Mouse (Mus musculus) naive thymus-derived CD4-positive, alpha-beta T cell, adult 2 months (primary cell): ENCODE measurements at regions not wholly inside any gene's neighbourhood (a gene's known extent, or its start where the extent isn't known, plus 50 kb on each side); places are given as distances from the start of the nearest gene placed in this dataset.
A peak's percentile ranks its signal among the peaks of the same experiment; 100 is the strongest.
"Not testable (repeated sequence)": the region's sequence is repeated elsewhere in the genome, so short reads cannot be mapped to it uniquely, and the experiment has no call there.

Experiments
- DNase-seq: peaks from one replicate; pipeline ENCODE4 v3.0.0-alpha.2; 2011; ENCODE audit warnings: low read depth

DNA sequence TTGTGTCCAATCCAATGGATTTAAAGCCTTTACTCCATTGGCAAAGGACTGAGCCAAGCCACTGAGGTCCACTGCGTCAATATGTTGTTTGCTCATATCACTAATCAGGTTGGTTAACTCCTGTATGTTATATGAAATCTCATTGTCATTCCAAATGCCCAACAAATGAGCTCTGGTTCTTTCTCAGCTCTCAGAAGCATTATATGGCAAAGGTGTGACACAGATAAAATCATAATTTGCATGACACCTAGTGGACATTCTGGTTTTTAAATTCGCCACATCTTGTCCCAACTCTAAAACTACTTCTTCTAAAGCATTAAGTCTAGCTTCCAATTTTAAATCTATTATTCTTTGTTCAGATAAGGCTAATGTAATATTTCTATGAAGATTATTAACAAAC is 1035.1 kb upstream of the Sel1l start:
- peak; percentile 27 for DNase-seq

DNA sequence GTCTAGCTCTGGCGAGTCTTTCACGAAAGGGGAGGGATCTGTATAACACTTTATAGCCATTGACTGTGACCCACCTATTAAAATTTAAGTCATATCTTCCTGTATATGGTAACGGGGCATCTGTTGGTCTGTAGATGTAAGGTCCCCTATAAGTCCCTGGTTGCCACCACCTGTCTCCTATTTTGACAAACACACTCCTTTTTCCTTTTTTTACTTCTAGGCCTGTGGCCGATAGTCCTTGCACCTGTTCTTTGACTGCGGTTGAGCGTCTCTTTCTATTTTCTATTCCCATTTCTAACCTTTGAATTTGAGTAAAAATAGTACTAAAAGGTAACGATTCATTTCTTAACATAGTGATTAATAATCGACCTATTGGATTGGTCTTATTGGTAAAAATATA is 1034.1 kb upstream of the Sel1l start:
- not testable (repeated sequence) for DNase-seq

- DNase-seq: not testable (repeated sequence)
These were observed 1033.6 kb upstream of the Sel1l start for GRCm38 (mm10) chr12:92882540-92882939.

- peak; percentile 20 for DNase-seq
These were observed 1024.6 kb upstream of the Sel1l start for GRCm38 (mm10) chr12:92873602-92874001.

GRCm38 (mm10) chr12:92869336-92869735 is 1020.4 kb upstream of the Sel1l start:
- no peak for DNase-seq

- peak; percentile 57 for DNase-seq
These were observed 974.3 kb upstream of the Sel1l start for GRCm38 (mm10) chr12:92823090-92823786.

DNA sequence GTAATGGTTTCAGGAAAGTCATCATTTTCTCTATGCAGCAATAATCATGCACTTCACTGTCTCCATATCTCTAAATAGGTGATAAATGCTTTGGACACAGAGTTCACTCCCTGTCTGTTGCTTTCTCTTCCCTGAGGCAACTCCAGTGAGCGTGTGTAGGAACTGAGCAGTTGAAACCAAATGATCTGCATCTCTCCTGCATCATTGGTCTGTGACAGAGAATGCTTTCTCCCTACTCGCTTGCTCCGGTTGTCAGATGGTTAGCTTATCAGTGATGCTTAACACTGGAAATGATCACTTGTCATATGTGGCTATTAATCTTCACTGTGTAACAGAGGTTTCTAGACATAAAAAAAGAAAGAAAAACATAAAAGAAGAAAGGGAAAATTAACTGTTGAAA is 969.7 kb upstream of the Sel1l start:
- no peak for DNase-seq

- no peak for DNase-seq
These were observed 952.2 kb upstream of the Sel1l start for GRCm38 (mm10) chr12:92801121-92801520.

GRCm38 (mm10) chr12:92783362-92783761 is 934.4 kb upstream of the Sel1l start:
- no peak for DNase-seq

DNA sequence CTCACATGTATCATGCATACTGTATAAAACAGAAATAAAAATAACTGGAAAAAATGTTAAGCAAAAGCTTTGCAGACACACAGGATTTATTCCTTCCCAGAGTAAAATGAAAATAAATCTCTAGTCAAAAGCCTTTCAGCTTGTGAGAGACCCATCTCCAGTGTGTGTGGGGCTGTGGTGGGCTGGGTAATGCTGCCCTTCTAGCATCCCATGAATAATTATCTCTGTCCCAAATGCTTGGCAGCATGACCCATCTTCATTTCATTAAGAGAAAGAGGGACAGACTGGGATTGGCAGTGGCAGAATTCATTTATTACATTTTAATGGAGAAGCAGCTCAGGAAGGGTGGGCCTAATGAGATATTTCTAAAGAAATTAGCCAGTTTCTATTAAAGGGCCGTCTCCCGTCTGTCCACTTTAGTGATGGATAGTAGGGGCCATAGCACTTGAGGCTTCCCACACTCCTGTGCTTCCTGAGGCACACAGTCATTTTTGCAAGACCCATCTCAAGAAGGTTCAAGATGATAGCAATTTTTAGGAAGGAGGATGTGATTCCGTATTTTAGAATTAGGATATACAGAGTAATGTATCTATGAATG is 930.8 kb upstream of the Sel1l start:
- DNase-seq: no peak

- peak; percentile 45 for DNase-seq
These were observed 926.7 kb upstream of the Sel1l start for GRCm38 (mm10) chr12:92775668-92776067.

GRCm38 (mm10) chr12:92748576-92748975 is 899.6 kb upstream of the Sel1l start:
- DNase-seq: no peak

DNA sequence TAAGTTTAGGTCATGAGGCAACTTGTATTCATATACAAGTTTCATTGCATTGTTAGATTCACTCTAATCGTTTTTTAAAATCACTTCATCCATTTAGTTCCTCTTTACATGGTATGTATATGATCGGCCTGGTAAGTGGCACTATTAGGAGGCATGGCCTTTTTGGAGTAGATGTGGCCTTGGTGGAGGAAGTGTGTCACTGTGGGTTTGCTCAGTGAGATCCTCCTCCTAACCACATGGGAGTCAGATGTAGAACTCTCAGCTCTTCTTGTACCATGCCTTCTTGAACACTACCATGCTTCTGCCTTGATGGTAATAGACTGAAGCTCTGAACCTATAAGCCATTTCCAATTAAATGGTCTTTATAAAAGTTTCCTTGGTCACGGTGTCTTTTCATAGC is 891.9 kb upstream of the Sel1l start:
- DNase-seq: no peak

DNA sequence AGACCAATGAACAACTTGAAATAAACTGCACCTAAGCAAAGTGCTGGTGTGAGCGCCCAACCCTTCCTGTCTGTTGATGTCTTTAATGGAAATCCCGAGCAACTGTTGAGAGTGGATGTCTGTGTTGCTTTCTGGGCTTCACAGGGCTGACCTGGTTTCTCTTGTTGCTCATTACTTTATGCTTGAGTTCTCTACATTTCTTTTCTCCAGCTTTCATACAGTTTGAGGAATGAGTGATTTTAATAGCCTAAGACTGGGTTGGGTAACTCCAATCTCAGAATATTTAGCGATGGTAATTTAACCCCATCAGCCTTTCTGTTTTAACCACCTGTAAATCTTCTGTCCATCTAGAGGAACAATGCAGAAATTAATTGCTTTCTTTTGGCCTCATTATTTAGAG is 890.2 kb upstream of the Sel1l start:
- no peak for DNase-seq

DNA sequence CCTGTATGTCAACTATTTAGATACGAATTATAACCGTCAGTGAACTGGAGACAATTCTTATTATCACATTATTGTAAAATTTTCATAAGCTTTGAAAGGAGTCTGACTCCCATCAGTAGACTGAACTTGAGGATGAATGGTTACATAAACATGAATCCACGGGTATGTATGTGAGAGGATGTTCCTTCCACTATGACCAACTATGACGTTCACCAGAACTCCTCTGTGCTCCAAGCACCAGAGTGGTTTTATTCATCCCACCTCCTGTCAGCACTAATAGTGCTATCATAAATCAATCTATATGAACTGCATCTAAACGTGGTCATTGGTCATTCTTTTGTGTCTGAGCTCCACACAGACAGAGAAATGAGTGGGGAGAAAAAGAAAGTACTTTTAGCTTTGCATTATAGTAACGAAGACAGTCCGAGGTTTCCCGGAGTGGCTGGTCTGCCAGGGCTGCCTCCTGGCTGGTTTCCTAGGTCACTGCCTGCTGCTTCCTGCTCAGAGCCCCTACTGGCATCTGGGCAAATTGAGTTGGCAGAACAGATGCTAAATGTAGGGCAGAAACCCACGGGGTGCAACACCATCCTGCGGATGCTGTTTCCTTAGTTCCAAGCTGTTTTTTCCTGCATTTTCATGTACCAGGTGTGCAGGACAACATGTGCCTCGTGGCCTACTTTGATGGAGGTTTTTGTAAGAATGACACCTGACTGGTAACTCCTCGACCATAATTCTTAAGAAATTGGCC is 888.8 kb upstream of the Sel1l start:
- DNase-seq: no peak

GRCm38 (mm10) chr12:92723022-92723421 is 874.1 kb upstream of the Sel1l start:
- no peak for DNase-seq

DNA sequence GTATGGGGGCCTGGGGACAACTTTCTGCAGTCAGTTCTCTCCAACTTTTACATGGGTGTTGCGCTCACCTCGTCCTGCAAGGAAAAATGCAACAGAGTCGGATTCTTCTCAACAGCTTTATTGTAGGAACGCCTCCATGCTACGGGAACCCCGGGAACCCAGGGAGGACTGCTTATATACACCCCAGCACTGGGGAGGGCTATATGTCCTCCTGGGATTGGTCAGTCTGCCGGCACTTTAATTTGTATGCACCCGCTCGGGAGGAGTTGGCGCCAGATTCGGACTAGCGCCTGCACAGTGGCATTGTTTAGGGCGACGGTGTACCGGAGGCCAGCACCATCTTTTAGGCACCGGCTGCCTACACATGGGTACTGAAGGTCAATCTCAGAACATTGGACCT is 864.5 kb upstream of the Sel1l start:
- DNase-seq: no peak

- DNase-seq: no peak
These were observed 859.5 kb upstream of the Sel1l start for GRCm38 (mm10) chr12:92708466-92708865.

- no peak for DNase-seq
These were observed 854.8 kb upstream of the Sel1l start for GRCm38 (mm10) chr12:92703731-92704130.

DNA sequence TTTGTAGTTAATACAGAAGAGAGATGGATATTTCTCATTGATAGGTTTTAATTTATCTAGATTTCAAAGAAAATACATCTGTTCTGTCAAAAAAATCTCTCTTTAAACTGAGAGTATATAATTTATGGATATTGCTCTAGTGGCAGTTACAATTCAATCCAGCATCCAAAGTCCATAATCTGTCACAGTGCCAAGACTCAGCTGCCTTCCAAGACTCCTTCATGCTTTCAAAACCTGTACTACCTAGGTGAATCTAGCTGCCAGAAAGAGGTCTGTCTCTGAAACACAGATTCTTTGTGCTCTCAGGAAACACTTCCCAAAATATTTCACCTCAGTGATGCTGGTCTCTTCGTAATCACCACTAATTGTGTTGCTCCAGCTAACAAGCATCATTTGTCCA is 844.0 kb upstream of the Sel1l start:
- DNase-seq: no peak

DNA sequence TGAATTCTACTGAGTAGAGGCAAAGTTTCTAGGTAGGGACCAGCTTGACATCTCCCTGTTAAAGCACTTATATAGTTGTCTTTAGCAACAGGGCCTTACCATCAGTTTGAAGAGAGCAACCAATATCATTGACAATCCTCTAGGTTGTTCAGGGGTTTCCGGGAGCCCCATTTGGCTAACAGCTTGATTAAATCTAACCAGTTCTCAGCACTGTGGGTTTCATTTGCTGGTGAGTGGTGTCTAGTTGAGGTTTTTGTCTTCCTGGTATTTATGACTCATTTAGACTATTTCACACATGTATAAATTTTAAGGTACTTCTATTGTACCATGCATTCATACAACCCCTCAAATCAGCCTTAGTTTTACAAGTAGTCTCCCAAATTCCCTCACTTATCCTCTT is 823.4 kb upstream of the Sel1l start:
- no peak for DNase-seq

GRCm38 (mm10) chr12:92646634-92647033 is 797.7 kb upstream of the Sel1l start:
- DNase-seq: no peak

- no peak for DNase-seq
These were observed 796.2 kb upstream of the Sel1l start for GRCm38 (mm10) chr12:92645006-92645624.
